Mouse (Mus musculus) liver, adult 2 months (tissue): ENCODE measurements at regions not wholly inside any gene's neighbourhood (a gene's known extent, or its start where the extent isn't known, plus 50 kb on each side); places are given as distances from the start of the nearest gene placed in this dataset.

Source experiments
- DNase-seq: peaks from one replicate; pipeline ENCODE4 v3.0.0-alpha.2; 2011; ENCODE audit warnings: low read depth, low spot score; ENCODE audit errors: extremely low read depth
- H3K27ac ChIP-seq: fragments of 200-500 bp; replicated peaks from 2 replicates; pipeline ENCODE4 v1.5.1; 2012; ENCODE audit warnings: low read depth, mild to moderate bottlenecking, control low read depth, inconsistent platforms, low read length; ENCODE audit not compliant: insufficient read depth
- H3K27me3 ChIP-seq: fragments of 200-500 bp; 2 replicates; pipeline ENCODE4 v1.6.1; 2012; ENCODE audit warnings: mild to moderate bottlenecking, moderate library complexity, low read length, inconsistent platforms; ENCODE audit not compliant: control insufficient read depth, insufficient read depth
- H3K36me3 ChIP-seq: fragments of 200-500 bp; 2 replicates; pipeline ENCODE4 v1.6.1; 2012; ENCODE audit warnings: low read length, inconsistent platforms; ENCODE audit not compliant: control insufficient read depth, insufficient read depth
- H3K4me1 ChIP-seq: fragments of 200-500 bp; 2 replicates; pipeline ENCODE4 v1.6.1; 2011; ENCODE audit warnings: low read length; ENCODE audit not compliant: control insufficient read depth, insufficient read depth
- H3K4me3 ChIP-seq: fragments of 200-500 bp; 2 replicates; pipeline ENCODE4 v1.5.1; 2011; ENCODE audit warnings: low read depth, mild to moderate bottlenecking, control low read depth, low read length, moderate library complexity; ENCODE audit not compliant: insufficient read depth
- H3K79me2 ChIP-seq: fragments of 200-500 bp; 2 replicates; pipeline ENCODE4 v1.6.1; 2012; ENCODE audit warnings: inconsistent platforms, mild to moderate bottlenecking, low read length, moderate library complexity; ENCODE audit not compliant: control insufficient read depth, insufficient read depth
- H3K9ac ChIP-seq: fragments of 200-500 bp; 2 replicates; pipeline ENCODE4 v1.6.1; 2012; ENCODE audit warnings: low read depth, mild to moderate bottlenecking, control low read depth, inconsistent platforms, low read length
- CTCF ChIP-seq: fragments of 200-500 bp; IDR thresholded peaks from 2 replicates; pipeline ENCODE4 v1.5.1; 2011; ENCODE audit warnings: low read depth, low read length, control low read depth
- POLR2A ChIP-seq: fragments of 200-500 bp; IDR thresholded peaks from 2 replicates; pipeline ENCODE4 v1.6.1; 2011; ENCODE audit warnings: low read length, control low read depth; ENCODE audit not compliant: insufficient read depth; ENCODE audit errors: extremely low read depth
- WGBS: fragments of 180-500 bp; shearing (Covaris S2); methylation state at CpG from one replicate; pipeline ENCODE4 v1.1.7; 2018; 5-methylcytosine and 5-hydroxymethylcytosine counted together

- H3K27me3 ChIP-seq, result no peaks in the 10 kb centered on the region
- H3K27ac ChIP-seq, result no peak overlapping the region
- TF ChIP-seq CTCF (no peak), POLR2A (no peak)
- H3K9ac ChIP-seq, result no peak overlapping the region
- H3K4me1 ChIP-seq, result no peaks in the 10 kb centered on the region
- no peak overlapping the region for H3K4me3 ChIP-seq
- WGBS, result 86% methylated on average over 14 of the region's 14 CpGs
- no peak for DNase-seq
- H3K36me3 ChIP-seq, result no peaks in the 10 kb centered on the region
- no peaks in the 10 kb centered on the region for H3K79me2 ChIP-seq
Observed at GRCm38 (mm10) chr1:88786066-88786465, 84.0 kb upstream of the Arl4c start.

DNA sequence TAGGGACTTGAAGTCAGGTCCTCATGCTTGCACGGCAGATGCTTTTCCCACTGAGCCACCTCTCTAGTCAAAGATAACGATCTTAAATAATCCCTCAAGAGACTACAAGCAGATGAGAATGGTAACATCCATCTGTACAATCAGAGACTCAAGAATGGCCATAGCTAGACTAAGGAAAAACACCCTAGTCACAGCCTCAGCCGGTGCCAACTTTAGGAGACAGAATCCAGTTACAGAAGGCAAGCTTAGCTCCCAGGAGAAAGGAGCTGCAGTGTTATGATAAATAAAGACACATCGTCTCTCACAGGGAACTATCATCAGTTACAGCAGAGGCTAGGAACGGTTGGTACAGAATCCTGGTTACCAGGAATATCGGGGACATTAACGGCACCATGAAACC, 88.7 kb upstream of the Arl4c start:
- no peak overlapping the region for H3K9ac ChIP-seq
- H3K27ac ChIP-seq, result no peak overlapping the region
- TF ChIP-seq CTCF (no peak), POLR2A (no peak)
- H3K4me1 ChIP-seq, result no peaks in the 10 kb centered on the region
- H3K4me3 ChIP-seq, result no peak overlapping the region
- no peaks in the 10 kb centered on the region for H3K79me2 ChIP-seq
- 88% methylated on average over 7 of the region's 7 CpGs for WGBS
- no peaks in the 10 kb centered on the region for H3K27me3 ChIP-seq
- DNase-seq, result no peak
- no peaks in the 10 kb centered on the region for H3K36me3 ChIP-seq

- no peaks in the 10 kb centered on the region for H3K36me3 ChIP-seq
- H3K4me3 ChIP-seq, result no peak overlapping the region
- no peak overlapping the region for H3K27ac ChIP-seq
- H3K27me3 ChIP-seq, result no peaks in the 10 kb centered on the region
- no peak for TF ChIP-seq POLR2A
- no peak for TF ChIP-seq CTCF
- H3K9ac ChIP-seq, result no peak overlapping the region
- 93% methylated on average over 10 of the region's 10 CpGs for WGBS
- DNase-seq, result no peak
- H3K79me2 ChIP-seq, result no peaks in the 10 kb centered on the region
- no peaks in the 10 kb centered on the region for H3K4me1 ChIP-seq
Observed at GRCm38 (mm10) chr1:88794926-88795325, 92.9 kb upstream of the Arl4c start.

GRCm38 (mm10) chr1:88798473-88798872, 96.5 kb upstream of the Arl4c start:
- Histone ChIP-seq H3K9ac (no peak overlapping the region), H3K4me3 (no peak overlapping the region), H3K4me1 (no peaks in the 10 kb centered on the region), H3K36me3 (no peaks in the 10 kb centered on the region), H3K27ac (no peak overlapping the region), H3K27me3 (no peaks in the 10 kb centered on the region), H3K79me2 (no peaks in the 10 kb centered on the region)
- DNase-seq, result no peak
- WGBS, result 86% methylated on average over 14 of the region's 14 CpGs
- TF ChIP-seq POLR2A, result no peak
- no peak for TF ChIP-seq CTCF

- no peaks in the 10 kb centered on the region for H3K36me3 ChIP-seq
- WGBS, result 83% methylated on average over 8 of the region's 8 CpGs
- H3K4me1 ChIP-seq, result no peaks in the 10 kb centered on the region
- H3K4me3 ChIP-seq, result no peak overlapping the region
- no peak for TF ChIP-seq CTCF
- H3K27ac ChIP-seq, result no peak overlapping the region
- H3K27me3 ChIP-seq, result no peaks in the 10 kb centered on the region
- DNase-seq, result no peak
- H3K79me2 ChIP-seq, result no peaks in the 10 kb centered on the region
- H3K9ac ChIP-seq, result no peak overlapping the region
Observed at GRCm38 (mm10) chr1:88798874-88799273, 96.9 kb upstream of the Arl4c start.

DNA sequence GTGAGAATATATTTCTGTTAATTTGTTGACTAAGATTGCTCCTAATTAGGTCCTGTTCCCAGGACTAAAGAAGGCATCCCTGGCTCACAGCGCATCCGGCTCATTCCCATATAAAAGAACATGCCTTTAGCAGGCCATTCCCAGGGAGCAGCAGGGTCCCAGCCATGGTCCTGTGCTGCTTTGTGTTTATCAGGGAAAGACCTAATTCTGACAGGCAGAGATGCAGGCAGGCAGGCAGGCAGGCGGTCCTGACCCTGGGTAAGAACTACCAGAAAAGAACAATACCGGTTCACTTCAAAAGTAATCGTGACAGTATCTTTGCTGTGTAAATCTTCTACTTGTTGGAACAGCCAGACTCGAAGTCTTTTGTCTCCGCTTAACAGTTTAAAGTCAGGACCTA, 97.3 kb upstream of the Arl4c start:
- 65% methylated on average over 7 of the region's 7 CpGs for WGBS
- no peaks in the 10 kb centered on the region for H3K79me2 ChIP-seq
- H3K36me3 ChIP-seq, result no peaks in the 10 kb centered on the region
- no peak overlapping the region for H3K27ac ChIP-seq
- no peak overlapping the region for H3K4me3 ChIP-seq
- no peaks in the 10 kb centered on the region for H3K4me1 ChIP-seq
- H3K27me3 ChIP-seq, result no peaks in the 10 kb centered on the region
- TF ChIP-seq CTCF (no peak), POLR2A (no peak)
- H3K9ac ChIP-seq, result no peak overlapping the region
- no peak for DNase-seq
